Mouse (Mus musculus) spleen, adult 2 months (tissue): ENCODE data around the gene Ttc9. TPM values are rescaled to one million over a fixed set of nuclear protein-coding genes. Genes with fewer than 3 reads are reported as not detected.

Experiments used
- DNase-seq, 2 experiments: peaks; one replicate each; pipeline versions ENCODE4 v3.0.0 to v3.0.0-alpha.2; 2012 to 2021; ENCODE audit warnings: low spot score in 2 of 2, low read depth in 1 of 2
- H3K27ac ChIP-seq: fragments of 200-500 bp; 2 replicates; pipeline ENCODE4 v1.5.1; 2012; ENCODE audit warnings: low read length, inconsistent platforms; ENCODE audit not compliant: insufficient read depth
- H3K27me3 ChIP-seq: fragments of 200-500 bp; 2 replicates; pipeline ENCODE4 v1.6.1; 2012; ENCODE audit warnings: mild to moderate bottlenecking, moderate library complexity, low read length, inconsistent platforms; ENCODE audit not compliant: control insufficient read depth, insufficient read depth
- H3K36me3 ChIP-seq: fragments of 200-500 bp; 2 replicates; pipeline ENCODE4 v1.6.1; 2012; ENCODE audit warnings: mild to moderate bottlenecking, low read length, inconsistent platforms; ENCODE audit not compliant: control insufficient read depth, insufficient read depth
- H3K4me1 ChIP-seq: fragments of 200-500 bp; 2 replicates; pipeline ENCODE4 v1.6.1; 2011; ENCODE audit warnings: inconsistent platforms; ENCODE audit not compliant: control insufficient read depth, insufficient read depth, insufficient read length
- H3K4me3 ChIP-seq: fragments of 200-500 bp; 2 replicates; pipeline ENCODE4 v1.5.1; 2011; ENCODE audit warnings: mild to moderate bottlenecking, inconsistent platforms; ENCODE audit not compliant: insufficient read depth, insufficient read length; ENCODE audit errors: extremely low read depth
- CTCF ChIP-seq: fragments of 200-500 bp; IDR thresholded peaks from 2 replicates; pipeline ENCODE4 v1.5.1; 2011; ENCODE audit warnings: mild to moderate bottlenecking, inconsistent platforms; ENCODE audit not compliant: insufficient read depth, insufficient read length, insufficient replicate concordance; ENCODE audit errors: extremely low read depth
- POLR2A ChIP-seq: fragments of 200-500 bp; IDR thresholded peaks from 2 replicates; pipeline ENCODE4 v1.6.1; 2011; ENCODE audit warnings: low read depth, low read length, inconsistent platforms
- WGBS: fragments of 180-500 bp; shearing (Covaris S2); methylation state at CpG from one replicate; pipeline ENCODE4 v1.1.7; 2018; 5-methylcytosine and 5-hydroxymethylcytosine counted together
- polyA plus RNA-seq: library from polyadenylated mRNA; depleted of rRNA; stranded (reverse); fragments of >200 nt; gene quantifications from 2 replicates; pipeline ENCODE4 v1.2.3, GENCODE M21; 2012; rRNA removed

Gene Ttc9
- polyA plus RNA-seq: 0.33 and 0.40 TPM in 2 replicates

DNA sequence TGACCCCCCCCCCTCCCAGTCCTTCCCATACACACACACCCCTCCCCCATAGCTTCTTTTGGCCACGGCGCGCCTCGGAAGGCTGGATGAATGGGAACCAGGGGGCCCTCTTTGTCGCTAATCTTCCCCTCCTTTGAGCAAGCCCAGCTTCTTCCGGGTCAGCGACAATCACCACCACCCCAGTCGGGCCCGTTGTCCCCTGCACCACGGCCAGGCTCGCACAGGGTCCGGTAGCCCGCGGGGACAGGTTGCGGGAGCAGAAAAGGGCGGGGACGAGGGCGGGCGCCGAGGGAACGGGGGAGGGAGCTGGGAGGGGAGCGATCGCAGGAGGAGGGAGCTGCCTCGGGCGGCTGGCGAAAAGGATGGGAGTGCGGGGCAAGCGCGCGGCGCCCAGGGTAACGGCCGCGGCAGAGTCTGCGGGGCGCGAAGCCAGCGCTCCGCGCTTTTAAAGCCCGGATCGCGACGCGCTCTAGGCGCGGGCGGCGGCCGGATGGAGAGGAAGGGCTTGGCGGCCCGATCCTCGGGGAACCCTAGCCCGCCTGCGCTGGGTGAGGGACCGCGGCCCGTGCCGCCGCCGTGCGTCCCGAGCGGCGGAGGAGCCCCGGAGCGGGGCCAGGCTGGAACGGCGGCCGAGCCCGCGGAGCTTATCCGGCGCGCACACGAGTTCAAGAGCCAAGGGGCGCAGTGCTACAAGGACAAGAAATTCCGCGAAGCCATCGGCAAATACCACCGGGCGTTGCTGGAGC is at the start of gene Ttc9:
Gene Ttc9, plus strand, starts transcription at position 335 of the 746 bp plus-strand sequence.
- Histone ChIP-seq H3K36me3 (no peaks in the 10 kb centered on the region), H3K4me1 (peaks cover 3% of the 10 kb centered on the region; the same call in 1 of the 2 replicates), H3K4me3 (peak within 1 kb of the TSS; percentile 9; the same call in 1 of the 2 replicates), H3K27ac (no peak within 1 kb of the TSS), H3K27me3 (peaks cover 14% of the 10 kb centered on the region)
- 2% methylated on average over 81 of the region's 82 CpGs for WGBS
- DNase-seq: no peak
- no peak for TF ChIP-seq CTCF
- TF ChIP-seq POLR2A: no peak

DNA sequence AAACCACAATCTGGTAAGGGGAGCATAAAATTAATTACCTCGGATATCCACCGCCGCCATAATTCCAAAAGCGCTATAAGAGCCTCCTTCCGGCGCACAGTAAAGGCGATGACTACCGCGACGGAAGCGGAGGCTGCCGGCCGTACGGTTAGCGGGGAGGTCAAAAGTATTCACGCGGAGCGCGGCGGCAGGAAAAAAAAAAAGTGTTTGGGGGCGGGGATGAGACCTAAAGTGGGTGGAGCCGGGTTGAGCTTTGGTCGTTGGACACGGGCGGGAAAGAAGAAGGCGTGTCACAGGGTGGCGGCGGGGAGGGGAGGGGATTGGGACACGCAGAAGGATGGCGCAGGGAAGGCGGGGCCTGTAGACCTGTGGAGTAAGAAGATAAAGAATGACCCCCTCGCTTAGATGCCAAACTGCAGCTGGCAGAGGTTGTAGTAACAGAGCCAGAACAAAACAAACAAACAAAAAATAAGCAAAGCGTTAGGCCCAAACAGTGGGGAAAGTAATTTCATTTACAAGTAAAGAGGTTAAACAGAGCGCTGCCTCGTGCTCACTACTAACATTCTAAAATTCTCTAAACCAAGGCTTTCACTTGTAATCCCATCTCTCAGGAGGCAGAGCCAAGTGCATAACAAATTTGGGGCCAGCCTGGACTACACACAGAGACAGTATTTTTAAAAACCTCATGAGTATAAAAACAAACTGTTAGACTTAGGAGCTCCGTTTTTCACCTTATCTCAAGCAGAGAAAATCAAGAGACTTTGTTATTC is 36.0 kb upstream of the Ttc9 start, which contains the start of gene Med6:
Gene Med6, minus strand, starts transcription at position 107 of the 770 bp plus-strand sequence.
- H3K4me3 ChIP-seq: peak within 1 kb of the TSS; percentile 81
- TF ChIP-seq CTCF (no peak), POLR2A (no peak)
- H3K27me3 ChIP-seq: no peaks in the 10 kb centered on the region
- peak; percentile 83 to 92 for DNase-seq
- H3K36me3 ChIP-seq: peaks cover 6% of the 10 kb centered on the region
- no peak within 1 kb of the TSS for H3K27ac ChIP-seq
- WGBS: 4% methylated on average over 36 of the region's 36 CpGs
- H3K4me1 ChIP-seq: peaks cover 3% of the 10 kb centered on the region; the same call in 1 of the 2 replicates

DNA sequence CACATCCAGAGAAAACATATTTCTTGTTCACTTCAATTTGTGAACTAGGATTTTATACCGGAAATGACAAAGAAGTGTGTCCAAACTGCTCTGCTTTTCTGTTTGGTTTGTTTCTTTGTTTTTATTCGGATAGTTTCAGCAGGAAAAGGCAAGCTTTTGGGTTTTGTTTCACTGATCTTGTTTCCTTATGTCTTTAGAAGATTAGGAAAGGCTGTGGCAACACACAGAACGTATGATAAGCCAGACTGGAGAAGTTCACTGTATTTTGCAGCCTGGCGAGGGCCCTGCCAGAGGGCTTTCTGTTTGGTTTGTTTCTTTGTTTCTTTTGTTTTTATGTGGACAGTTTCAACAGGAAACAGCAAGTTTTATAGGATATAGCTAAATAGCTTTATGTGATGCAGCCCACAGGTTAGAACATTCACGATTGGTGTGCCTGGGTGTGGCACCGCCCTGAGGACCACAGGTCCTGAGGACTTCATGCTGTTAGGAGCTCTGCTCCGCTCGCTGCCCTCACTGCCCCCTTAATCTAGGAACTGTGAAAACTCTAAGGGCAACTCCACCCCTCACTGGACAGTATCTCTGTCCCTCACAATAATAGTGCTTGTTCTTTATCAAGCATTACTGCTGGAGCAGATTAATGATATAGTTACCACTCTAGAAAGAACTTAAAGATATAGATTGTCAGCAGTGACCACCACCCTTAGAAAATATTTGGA is 34.3 kb upstream of the Ttc9 start:
- Histone ChIP-seq H3K4me1 (peaks cover 3% of the 10 kb centered on the region; the same call in 1 of the 2 replicates), H3K27ac (no peak overlapping the region), H3K36me3 (no peaks in the 10 kb centered on the region), H3K27me3 (no peaks in the 10 kb centered on the region), H3K4me3 (no peak overlapping the region)
- DNase-seq: no peak
- TF ChIP-seq POLR2A (no peak), CTCF (no peak)
- 78% methylated on average over 8 of the region's 8 CpGs for WGBS

DNA sequence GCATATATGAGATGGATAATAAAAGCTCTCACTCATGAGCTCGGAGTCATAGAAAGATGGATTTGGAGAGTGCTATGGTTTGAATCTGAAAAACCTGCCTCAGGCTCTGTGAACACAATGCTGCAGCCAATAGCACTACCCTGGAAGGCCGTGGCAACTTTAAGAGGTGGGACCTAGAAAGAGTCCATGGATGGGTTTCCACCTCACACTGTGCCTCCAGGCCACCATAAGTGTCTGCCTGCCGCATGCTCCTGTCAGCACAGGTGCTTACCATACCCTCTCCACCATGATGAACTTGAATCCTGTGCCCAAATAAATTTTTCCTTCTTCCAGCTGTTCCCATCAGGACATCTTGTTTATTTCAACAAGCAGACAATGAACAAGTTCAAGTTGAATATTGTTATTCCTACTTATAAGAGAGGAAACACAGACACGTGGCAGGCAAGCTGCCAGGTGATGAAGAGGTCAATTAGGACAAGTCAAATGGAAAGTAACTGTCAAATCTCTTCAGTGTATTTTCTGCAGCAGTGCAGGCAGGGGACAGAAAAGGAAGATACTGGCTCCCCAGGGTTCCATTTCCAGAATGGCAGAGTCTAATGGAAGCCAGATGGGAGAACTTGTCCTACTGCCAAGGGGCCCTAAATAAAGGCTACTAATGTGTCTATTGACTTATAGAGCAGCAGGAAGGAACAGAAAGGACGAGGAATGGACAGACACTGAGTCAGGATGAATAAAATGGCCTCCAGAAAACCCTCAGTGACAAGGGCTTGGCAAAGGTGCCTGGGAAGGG is 25.9 kb upstream of the Ttc9 start:
- WGBS: 64% methylated on average over 5 of the region's 5 CpGs
- TF ChIP-seq POLR2A (no peak), CTCF (no peak)
- no peak overlapping the region for H3K27ac ChIP-seq
- no peaks in the 10 kb centered on the region for H3K4me1 ChIP-seq
- no peak for DNase-seq
- no peaks in the 10 kb centered on the region for H3K27me3 ChIP-seq
- H3K4me3 ChIP-seq: no peak overlapping the region
- no peaks in the 10 kb centered on the region for H3K36me3 ChIP-seq

DNA sequence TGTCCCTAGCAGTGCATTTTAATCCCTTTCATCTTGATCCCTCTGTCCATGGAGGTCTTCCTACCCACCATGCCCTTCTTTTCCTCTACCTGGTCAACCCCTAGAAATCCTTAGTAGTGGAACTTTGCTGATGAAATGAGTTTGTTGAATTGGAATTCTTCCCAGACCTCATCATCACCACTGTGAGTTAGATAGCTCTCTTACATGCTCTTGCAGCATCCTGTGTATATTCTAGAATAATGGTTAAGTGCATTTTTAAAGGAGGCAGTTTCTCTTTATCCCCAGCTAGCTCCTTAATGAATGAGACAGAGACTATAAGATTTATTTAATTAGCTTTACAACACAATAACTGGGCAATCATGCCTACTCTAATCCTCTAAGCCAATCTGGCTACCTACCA is 21.6 kb upstream of the Ttc9 start:
- Histone ChIP-seq H3K27me3 (no peaks in the 10 kb centered on the region), H3K4me3 (no peak overlapping the region), H3K27ac (no peak overlapping the region), H3K4me1 (no peaks in the 10 kb centered on the region), H3K36me3 (no peaks in the 10 kb centered on the region)
- DNase-seq: no peak
- no peak for TF ChIP-seq CTCF
- TF ChIP-seq POLR2A: no peak

DNA sequence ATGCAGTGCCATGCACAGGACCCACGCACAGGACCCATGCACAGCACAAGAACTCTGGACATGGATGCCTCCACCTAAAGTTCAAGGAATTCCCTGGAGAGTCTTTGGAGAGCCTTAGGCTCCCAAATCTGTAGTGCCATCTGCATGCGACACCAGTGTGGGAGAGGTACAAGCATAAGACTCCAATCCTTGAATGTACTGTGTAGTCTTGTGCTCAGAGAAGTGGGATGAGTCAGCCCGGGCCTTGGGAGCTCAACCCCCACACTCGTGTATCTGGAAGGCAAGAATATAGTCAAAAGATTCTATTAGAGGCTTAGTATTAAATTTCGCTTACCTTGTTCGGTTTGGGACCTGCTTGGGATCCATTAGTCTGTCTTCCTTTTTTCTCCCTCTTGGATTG is 15.2 kb upstream of the Ttc9 start:
- no peak for DNase-seq
- WGBS: 92% methylated on average over 6 of the region's 6 CpGs
- no peaks in the 10 kb centered on the region for H3K4me1 ChIP-seq
- no peak overlapping the region for H3K27ac ChIP-seq
- no peaks in the 10 kb centered on the region for H3K36me3 ChIP-seq
- no peak overlapping the region for H3K4me3 ChIP-seq
- no peak for TF ChIP-seq POLR2A
- TF ChIP-seq CTCF: no peak
- H3K27me3 ChIP-seq: no peaks in the 10 kb centered on the region
